Mouse (Mus musculus) CD8-positive naive resting alpha-beta T cell, adult 2 months (primary cell): ENCODE results near the gene Fam228b.
"Not testable (repeated sequence)": the region's sequence is repeated elsewhere in the genome, so short reads cannot be mapped to it uniquely, and the experiment has no call there.

Experiments
- DNase-seq, 2 experiments: peaks; one replicate each; pipeline ENCODE4 v3.0.0; 2022; ENCODE audit warnings: low read depth in 2 of 2, low spot score in 2 of 2

Gene Fam228b

DNA sequence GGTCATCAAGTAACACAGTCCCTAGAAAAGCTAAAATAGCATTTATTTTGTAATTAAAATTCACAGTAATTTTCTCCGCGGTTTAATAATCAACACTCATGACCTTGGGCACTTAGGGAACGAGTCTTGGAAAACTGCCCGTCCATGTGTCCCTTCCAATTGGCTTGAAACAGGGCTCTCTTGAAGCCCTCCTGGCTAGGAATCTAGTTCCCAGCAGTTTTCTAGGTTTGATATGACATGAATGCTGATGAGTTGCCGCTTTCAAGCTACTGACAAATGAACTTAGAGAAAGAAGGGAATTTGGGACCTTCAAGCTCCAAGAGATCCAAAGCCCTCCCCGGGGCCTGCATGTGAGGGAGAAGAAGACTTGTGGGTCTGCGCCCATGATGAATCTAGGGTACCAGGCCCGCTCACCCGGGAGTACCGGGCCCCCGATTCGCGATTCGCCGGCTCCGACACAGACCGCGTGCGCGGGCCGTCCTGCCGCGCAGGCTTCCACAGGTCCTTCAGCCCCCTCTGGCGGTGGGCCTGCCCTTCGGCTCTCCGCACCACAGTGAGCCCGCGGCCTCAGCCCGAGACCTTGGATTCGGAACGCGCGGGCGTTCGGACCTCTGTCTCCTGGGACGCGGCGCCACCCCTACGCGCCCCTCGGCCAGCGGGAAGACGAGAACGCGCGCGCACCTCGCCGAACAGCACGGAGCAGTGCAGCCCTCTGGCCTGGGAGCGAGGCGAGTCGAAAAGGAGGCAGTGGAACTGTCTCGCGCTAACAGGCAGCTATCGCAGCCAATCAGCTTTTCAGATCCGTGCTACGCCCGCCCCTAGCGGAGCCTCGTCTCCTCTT, at the start of gene Fam228b, which contains the start of gene Pfn4:
Gene Fam228b, minus strand, starts transcription at position 776 of the 841 bp plus-strand sequence.
Gene Pfn4, plus strand, starts transcription at position 531 of the 841 bp plus-strand sequence.
- DNase-seq: peak; percentile 88 to 94

DNA sequence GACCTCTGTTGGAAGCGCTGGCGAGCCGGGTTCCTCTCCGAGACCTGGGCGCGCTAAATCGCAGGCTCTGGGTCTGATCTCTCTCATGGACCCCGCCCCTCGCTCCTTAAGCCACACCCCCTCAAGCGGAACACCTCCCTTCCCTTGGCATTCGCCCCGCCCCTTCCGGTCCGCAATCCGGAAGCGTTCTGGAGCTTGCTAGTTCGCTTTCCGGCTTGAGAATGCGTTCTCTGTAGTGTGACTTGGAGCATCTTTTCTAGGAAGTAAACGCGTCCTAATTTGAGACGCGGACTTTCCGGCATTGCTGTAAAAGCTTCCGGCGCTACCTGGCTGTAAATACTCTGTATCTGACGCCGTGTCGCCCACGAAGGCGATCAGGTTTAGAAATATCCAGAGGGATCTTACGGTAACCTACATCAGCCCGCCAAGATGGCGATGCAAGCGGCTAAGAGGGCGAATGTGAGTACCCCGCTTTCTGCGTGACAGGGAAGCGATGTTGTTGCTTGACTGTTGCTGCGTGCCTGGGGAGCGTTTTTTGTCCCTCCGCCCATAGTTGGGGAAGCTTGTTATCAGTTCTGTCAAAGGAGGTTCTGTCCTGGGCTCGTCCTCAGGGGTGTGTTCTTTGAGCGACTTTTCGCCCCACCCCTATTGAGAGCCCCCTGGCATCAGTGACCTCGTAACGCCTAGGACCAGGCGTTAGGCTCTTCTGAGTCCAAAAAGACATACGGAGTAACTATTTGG, 48.5 kb upstream of the Fam228b start, which contains the start of gene Sf3b6:
Gene Sf3b6, plus strand, starts transcription at position 184 of the 741 bp plus-strand sequence.
- DNase-seq: peak; percentile 99

DNA sequence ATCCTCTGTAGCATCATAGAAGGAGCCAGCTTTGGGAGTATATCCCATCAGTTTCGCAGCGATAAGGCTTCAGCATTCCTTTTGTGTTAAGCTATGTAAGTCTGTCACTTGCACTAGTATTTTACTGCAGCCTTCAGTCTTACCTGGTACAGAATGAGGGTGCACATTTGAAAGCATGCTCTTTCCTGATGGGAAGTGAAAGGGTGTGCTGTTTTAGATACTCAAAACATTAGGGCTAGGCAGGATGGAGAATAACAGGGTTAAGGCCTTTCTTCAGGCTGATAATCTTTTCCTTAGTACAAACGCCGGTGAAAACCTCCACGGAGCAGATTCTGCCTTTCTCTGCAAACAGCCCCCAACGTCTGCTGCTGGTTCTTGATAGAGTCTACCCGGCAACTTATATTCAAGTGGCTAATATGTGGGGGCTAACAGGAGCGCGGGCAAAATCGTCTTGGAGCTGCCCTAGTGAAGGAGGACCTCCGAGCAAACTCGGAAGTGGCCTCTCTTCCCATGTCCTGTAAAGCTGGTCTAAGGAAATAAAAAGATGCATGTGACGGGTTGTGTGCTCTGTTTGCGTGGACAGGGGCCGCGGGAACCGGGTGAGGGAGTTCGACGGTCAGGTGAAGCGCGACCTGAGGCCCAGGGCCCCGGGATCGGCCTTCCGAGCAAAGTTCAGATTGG, 47.8 kb upstream of the Fam228b start:
- no peak for DNase-seq

DNA sequence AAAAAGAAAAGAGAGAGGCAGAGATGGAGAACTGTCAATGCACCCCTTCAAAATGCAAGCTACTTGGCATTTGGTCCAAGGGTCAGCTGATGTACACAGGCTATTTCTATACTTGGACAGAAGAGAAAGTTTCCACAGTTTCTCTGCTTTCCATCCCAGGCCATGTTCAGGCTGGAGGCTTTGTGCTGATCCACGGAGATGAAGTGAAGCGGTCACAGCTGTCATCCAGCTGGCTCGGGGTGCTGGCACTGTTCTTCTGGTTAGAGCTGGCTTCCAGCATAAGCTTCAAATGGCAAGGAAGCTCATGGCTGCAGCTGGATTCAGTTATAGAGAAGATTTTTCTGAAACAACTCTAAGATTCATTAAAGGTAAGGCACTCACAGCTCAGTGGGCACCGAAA, 44.6 kb upstream of the Fam228b start:
- DNase-seq: no peak

DNA sequence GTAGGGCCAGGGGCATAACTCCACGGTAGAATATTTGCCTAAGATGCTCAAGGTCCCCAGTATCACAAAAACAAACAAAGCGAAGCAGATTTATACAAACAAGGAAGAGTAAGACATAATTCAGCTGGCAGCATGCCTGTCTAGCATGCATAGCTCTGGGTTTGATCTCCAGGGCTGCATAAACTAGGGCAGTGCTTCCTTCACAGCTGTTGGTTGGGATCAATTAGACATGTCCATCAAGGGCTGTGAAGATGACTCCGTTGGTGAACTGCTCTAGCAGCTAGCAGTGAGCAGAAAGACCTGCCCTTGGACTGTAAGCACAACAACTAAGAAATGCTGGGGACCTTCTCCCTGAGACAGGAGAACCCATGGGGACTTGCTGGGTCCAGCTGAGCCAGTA, 42.6 kb upstream of the Fam228b start:
- no peak for DNase-seq

DNA sequence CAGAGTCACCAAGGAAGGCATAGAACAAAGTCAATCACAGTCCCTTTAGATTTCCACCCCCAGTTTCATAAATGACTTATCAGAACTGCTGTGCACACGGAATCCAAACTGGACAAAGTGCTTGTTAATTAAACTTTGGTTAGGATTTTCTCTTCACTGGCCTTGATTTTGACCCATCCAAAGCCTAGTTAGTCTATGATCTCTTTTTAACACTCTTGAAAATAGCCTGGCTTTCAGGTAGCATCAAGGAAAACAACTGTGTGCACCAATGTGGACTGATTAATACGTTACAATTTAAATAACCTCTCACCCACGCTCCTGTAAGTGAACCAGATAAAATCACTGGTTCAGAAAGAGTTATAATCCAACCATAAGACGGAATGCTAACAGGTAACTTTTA, 42.0 kb upstream of the Fam228b start:
- DNase-seq: no peak

DNA sequence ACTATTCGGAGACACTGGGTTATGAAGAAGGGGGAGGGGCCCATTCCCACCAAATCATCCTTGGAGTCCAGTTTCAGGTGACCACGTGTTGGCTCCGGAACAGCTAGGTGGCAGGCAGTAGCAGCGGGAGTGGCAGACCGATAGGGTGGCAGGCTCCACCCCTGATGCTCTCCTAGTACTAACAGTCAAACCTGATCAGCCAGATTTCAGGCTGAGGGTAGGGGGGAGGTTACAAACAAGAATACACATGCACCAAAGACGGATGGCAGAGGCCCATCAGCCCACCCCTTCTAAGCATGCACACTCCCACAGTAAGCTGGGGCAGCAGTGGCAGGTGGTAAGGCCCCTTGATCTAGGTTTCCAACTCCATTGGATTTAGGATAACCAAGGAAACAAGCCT, 28.4 kb upstream of the Fam228b start:
- not testable (repeated sequence) for DNase-seq

DNA sequence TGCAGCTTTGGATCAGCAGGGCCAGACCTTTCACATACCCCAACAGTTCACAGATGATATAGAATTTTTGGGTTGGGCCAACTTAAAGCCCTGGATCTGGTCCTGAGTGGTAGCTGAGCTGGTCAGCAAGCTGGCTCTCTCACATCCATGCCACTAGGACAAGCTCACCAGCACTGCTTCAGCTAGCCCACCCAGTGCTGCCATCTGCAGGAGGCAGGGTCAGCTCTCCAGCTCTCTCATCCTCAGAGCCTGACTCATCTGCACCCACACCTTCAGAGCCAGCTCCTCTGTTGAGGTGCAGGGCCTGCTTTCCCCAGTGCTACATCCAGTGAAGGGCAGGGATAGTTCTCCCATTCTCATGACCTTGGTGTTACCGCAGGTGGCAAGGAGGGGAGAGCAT, 24.7 kb upstream of the Fam228b start:
- DNase-seq: no peak

DNA sequence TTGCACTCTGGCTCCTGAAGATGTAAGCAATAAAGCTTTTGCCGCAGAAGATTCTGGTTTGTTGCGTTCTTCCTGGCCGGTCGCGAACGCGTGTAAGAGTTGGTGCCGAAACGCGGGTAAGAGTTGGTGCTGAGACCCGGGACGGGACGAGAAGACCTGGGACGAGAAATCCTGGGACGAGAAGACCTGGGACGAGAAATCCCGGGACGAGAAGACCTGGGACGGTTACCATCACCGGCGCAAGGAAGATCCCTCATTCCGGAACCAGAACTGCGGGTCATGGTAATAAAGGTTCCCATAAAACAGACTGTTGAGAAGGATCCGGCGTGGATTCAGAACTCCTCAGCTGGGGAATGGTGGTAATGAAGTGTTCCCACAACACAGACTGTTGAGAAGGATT, 19.1 kb upstream of the Fam228b start:
- DNase-seq: not testable (repeated sequence)

DNA sequence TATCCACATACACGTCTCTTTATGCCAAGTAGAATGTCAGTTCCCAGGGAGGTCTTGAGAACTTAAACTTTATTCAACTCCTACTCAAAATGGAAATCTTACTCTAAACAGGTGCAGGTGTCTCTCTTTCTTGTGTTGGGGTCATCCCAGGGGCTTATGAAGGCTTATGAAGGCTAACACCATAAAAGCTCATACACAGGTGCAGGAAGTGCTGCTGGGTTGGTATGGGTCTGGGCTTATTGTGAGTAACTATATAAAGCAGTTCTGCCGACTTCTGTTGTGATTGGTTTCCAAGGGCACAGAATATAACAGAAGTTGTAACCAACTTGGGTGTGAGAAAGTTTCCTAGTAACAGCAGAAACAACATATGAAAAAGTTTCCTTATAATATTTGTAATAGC, 15.4 kb upstream of the Fam228b start:
- DNase-seq: no peak

DNA sequence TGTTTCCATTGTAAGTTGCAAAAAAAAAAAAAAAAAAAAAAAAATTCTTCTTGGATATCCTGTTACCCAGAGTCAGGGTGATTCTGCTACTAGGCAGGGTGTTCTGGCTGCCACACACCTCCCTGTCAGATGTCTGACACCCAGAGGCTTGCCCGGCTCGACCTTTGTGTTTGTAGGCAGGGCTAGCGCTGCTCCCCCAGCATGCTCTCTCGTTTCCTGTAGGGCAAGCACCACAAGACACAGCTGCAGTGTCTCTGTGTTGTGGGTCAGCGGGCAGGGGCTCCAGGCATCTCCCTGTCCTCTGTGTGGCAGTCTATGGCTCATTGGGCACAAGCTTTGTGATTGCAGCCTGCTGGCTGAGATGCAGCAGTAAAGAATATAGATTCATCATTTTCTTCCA, 14.5 kb upstream of the Fam228b start:
- no peak for DNase-seq

DNA sequence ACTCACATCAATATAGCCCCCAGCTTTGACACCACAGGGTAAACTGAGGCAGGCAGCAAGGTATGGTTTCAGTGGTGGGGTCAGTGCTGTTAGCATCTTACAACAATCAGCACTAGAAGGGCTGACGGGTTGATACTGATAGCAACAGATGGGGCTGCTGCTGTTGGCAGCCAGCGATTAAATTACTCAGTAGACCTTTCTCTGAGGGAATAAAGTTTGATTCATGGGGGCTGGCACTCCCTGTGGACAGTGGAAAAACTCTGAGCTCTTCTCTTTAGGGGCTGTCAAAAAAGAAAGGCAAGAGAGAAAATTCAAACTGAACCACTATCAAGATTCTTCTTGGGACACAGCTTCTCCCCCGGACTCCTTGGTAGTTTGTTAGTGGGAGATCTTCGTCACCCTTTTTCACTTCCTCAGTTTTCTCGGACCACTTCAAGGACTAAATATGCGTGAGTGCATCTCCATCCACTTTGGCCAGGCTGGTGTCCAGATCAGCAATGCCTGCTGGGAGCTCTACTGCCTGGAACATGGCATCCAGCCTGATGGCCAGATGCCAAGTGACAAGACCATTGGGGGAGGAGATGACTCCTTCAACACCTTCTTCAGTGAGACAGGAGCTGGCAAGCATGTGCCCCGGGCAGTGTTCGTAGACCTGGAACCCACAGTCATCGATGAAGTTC, 12.8 kb upstream of the Fam228b start:
- not testable (repeated sequence) for DNase-seq

DNA sequence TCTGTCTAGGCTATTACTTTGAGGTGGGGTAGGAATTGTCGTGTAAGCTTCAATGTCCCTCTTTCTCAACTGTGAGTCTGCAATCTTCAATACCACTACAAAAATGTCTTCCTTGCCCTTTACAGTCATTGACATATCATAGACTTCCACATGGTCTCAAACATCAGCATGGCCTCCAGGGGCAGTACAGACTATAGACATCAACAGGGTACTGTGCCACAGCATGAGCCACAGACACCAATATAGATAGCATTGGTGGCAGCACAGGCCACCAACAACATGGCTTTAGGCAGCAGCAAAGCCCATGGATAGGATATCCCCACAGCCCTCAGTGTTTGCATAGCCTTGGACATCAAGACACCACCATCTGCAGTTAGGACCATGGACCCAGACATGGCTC, 12.2 kb upstream of the Fam228b start:
- DNase-seq: no peak

DNA sequence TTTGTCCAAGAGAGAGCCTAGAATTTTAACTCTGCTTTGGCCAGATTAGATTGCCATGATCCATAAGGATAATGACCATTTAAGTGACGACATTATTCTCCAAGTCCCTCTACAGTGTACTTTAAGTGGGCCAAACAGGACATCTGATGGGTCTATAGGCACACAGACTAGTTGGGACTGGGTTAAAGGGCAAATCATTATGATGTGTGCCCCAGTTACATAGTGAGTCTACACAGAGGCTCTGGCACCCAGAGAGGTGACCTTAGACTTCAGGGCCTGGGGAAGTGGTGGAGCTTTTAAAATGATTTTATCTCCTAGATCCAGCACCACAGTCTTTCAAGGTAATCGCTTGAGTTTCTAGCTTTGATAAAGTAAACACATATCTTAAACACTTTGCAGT, 11.2 kb upstream of the Fam228b start:
- DNase-seq: no peak

DNA sequence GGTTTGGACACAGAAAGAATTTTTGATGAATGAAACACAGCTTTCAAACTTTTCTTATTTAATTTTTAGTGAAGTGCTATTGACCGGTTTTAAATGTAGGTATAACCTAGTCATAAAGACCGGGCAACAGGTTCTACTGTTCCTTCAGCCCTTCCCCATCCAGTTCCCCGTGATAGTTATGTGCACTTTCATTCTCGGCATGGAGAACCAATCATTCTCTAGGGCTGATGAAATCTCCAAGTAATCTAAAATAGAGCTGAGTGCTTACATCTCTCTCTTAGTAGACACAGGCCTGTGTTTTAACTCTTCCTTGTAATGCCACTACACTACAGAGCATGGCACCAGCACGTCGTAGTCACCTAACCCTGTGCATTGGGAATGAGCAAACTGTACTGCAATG, 8.7 kb upstream of the Fam228b start:
- no peak for DNase-seq

DNA sequence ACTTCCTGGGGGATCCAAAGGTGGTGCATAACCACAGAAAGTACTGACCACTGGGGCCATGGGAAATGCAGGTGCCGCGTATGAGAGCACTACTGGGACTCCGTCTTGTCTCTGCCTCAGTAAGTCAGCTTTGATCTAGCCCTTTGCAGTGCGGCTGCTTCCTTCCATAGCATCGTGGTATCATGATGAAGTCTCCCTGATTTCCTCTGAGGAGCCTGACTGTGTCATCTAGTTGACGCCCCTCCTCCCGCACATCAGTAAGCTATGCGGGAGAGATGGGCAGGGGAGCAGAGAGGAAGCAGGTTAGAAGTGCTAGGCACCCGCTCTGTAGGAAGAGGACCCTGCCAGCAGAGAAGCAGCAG, 6.5 kb upstream of the Fam228b start:
- DNase-seq: peak in 1 of 2 experiments; percentile 9

DNA sequence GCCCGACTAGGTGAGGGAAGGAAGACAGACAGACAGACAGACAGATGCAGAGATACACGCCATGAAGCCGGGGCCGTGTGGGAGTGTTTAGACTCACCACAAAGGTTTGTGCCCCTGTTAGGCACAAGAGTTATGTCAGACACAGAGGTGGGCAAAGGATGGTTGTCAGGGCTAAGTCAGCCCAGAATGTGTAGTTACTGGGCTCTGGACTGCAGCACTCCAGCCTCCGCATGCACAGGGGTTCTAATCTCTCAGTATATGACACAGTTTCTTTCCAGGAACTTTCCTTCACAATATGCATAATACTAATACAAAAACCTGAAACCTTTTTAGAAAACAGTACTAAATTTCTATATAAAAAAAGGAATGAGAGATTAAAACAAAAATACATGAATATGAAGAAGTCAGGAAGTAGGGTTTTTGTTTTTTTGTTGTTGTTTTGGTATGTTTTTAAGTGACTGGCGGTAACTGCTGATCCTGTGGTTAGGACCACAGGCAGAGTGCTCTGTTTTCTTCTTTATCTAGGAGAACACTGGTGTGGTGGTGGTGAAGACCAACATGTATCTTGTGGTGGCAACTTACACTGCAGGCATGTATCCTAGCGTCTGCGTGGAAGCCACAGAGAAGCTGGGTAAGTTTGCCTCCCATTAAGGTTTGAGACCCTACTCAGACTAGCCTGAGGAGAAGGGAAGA, 6.0 kb upstream of the Fam228b start:
- peak in 1 of 2 experiments; percentile 3 for DNase-seq

DNA sequence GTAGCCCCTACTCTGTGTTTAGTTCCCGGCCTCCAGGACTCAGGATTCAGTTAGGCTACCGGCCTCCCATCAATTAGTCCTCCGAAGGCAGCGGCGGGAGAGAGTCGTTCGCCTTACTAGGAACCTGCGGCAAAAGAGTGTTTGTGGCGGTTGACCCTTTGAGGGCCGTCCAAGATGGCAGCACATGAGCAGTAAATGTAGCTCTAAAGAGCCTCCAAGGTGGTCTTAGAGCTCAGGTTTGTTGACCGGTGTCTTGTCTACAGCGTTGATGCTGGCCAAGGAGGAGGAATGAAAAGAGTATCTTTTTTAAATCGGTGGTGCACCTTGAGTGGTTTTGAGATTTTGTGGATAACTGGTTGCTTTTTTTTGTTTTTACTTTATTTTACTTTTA, 261 bp upstream of the Fam228b start:
- DNase-seq: no peak

DNA sequence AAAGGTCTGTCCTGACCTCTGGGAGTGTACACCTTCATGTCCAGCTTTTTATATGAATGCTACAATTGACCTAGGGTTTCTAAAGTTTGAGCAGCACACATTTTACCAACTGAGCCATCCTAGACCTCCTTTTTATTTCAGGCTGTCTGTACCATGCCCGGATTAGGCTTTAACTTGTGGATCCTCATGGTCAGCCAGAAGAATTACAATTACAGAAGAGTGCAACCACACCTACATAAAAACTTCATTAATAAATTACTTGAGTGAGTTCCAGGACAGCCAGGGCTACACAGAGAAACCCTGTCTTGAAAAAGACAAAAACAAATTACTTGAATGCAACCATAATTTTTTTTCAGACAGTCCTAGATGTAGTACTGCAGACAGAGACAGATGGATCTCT, 12.0 kb downstream of the Fam228b start:
- DNase-seq: no peak

DNA sequence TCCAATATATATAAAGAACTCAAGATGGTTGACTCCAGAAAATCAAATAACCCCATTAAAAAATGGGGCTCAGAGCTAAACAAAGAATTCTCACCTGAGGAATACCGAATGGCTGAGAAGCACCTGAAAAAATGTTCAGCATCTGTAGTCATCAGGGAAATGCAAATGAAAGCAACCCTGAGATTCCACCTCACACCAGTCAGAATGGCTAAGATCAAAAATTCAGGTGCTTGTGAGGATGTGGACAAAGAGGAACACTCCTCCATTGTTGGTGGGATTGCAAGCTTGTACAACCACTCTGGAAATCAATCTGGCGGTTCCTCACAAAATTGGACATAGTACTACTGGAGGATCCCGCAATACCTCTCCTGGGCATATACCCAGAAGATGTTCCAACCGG, 14.6 kb downstream of the Fam228b start:
- not testable (repeated sequence) for DNase-seq

DNA sequence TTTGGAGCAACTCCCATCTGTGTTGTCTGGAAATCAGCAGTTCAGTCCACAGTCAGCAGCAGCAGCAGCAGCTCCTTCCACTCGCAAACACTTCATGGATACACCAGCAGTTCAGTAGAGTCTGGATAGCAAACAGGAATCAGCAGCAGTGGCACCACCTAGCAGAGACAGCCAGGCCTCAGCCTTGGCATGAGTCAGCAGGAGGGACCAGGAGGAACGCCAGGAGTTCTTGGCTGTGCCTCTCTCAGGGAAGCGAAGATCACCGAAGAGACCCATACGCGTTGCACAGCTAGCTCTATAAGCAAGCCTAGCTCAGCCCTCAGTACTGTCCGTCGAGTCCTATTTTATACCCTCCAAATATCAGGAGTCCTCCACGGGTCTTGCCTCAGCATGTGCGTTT, 24.6 kb downstream of the Fam228b start:
- DNase-seq: no peak
